Mouse (Mus musculus): ENCODE results near the gene Rnf216.

Rnf216 gene

DNA sequence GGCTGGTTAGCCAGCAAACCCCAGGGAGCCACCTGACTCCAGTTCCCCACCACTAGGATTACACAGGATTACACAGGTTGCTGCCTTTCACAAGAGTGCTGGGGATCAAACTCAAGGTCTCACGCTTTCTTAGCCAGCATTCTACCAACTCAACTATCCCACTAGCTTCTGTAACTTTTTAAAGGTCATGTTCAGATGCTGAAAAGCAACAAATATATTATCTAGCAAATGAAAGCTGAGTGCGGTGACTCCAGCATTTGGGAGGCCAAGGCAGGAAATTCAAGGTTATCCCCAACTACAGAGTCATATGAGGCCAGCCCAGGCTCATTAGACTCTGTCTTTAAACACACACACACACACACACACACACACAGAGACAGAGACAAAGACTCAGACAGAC is 9.6 kb downstream of the Rnf216 start:
- no peak for DNase-seq (ENCODE audit: low read depth, low spot score)

DNA sequence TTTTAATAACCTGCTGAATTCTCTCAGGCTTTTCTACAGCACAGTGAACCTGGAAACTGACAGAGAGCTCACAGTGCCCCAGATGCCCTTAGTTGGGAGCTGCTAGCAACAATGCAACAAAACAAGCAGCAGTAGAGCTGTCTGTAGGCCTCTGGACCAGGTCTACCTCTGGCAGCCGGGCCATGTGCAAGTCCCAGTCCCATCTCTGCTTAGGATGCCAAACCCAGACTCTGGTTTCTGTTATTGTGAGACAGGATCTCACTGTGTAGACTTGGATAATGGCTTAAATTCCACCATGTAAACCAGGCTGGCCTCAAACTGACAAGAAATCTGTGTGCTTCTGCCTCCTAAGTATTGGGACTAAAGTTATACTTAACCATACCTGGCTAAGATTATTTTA is 11.2 kb downstream of the Rnf216 start:
- no peak for DNase-seq (ENCODE audit: low read depth, low spot score)

DNA sequence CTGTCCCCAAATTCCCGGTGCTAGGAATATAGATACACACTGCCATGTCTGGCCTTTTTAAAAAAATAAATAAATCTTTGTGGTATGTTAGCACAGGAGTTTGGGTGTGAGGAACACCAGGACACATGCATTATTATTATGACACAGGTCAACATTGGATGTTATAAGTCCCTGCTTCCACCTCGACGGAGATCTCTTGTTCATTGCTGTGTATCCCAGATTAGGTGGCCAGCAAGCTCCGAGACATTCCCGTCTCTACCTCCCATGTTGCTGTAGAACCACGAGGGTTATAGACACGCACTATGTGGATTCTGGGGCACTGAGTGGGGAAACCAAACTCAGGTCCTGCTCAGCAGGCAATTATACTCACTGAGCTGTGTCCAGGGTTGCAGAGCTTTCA is 17.5 kb downstream of the Rnf216 start:
- no peak for DNase-seq (ENCODE audit: low read depth, low spot score)

DNA sequence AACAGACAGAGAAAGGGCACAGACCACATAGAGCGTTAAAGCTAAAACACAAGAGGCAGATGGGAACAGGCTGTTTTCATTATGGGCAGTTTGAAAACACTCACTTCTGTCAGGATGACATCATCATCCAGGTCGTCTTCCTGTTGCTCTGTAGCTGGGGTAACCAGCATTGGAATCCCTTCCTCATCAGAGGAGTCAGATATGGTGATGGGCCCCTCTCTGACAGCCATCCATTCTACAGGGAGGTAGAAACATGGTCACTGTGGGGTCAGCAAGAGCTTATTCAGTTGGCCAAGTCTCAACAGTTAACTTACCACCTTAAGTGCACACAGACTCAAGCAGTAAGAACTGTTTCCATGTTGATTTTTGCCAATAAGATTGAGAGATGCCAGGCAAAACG is 19.9 kb downstream of the Rnf216 start:
- DNase-seq (ENCODE audit: low read depth, low spot score): no peak

DNA sequence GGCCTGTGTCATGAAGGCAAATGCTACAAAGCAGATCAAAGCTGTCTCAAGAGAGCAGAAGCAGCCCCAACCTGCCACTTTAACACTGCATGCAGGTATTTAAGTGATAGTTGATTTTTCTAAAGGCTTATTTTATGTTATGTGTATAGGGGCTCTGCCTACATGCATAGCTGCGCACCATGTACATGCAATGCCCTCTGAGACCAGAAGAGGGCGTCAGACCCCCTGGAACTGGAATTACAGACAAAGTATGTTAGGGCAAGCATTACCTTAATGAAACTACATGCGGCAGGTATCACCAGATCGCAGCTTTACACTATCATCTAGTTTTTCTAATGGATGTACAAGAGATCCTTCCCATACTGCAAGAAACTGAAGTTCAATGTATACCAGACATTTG is 27.9 kb downstream of the Rnf216 start:
- DNase-seq (ENCODE audit: low read depth, low spot score): peak; percentile 22

DNA sequence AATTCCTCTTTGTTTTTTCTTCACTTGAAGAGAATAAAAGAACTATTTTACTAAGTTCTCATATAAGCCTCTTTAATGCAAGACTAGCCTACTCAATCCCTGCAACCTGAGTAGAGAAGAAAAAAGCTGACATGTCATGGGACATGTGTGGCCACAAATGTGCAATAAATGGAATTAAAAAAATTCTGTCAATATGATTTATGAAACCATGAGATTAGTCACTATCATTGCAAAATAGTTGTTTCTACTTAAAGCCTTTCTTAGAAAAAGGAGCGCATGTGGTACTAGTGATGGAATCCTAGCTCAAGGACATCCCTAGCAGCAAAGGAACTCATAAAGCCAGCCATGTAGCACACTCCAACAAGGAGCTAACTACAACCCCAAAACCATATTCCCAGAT is 33.0 kb downstream of the Rnf216 start:
- DNase-seq (ENCODE audit: low read depth, low spot score): no peak

DNA sequence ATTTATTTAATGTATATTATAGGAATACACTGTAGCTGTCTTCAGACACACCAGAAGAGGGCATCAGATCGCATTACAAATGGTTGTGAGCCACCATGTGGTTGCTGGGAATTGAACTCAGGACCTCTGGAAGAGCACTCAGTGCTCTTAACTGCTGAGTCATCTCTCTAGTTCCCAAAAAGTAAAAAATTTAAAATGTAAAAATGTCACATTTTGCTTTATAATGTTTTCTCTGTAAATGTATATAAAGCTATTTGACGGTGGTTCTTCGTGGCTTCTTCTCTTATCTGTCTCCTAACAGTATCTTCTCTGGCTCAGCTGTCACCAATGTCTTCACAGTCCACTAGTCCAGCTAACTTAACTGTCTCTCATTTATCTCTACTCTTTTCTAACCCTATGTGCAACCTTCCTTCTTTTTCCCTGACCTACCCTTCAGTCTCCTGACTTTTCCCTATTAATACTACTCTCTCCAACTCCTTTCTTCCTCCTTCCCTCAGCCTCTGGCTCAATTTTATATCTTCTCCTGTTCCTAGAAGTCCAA is 36.1 kb downstream of the Rnf216 start:
- no peak for DNase-seq (ENCODE audit: low read depth, low spot score)

DNA sequence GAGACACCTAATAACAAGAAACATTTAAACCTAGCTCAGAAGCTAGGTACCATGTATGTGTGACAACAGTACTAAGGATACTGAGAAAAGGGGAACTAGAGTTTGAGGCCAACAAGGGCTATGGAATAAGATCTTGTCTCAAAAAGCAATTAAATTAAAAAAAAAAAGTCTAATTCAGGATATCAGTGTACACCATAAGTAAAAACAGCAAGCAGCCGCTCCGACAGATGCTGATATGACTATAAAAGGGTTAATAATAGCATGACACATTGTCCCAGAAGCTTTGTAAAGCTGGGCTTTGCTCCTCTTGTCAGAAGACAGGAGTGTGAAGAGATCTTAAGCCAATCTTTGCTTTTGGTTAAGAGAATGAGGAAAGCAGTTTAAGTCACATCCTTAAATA is 36.8 kb downstream of the Rnf216 start:
- DNase-seq (ENCODE audit: low read depth, low spot score): no peak

DNA sequence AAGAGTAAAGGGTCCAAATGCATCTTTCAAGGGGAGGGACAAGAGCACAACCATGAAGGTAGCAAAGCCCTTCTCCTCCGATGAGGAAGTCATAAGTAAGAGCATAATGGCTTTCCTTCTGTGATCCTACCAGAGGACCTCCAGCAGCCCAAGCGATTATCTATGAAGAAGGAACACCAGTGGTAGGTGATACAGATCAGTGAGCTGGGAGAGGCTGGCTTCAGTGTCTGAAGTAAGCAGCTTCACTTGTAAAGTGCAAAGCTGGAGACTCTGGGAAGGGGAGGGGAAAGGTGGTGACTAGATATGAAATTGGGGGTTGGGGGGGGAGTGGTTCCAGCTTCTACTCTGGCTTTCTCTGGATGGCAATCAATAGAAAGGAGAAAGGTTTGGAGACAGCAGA is 43.7 kb downstream of the Rnf216 start:
- DNase-seq (ENCODE audit: low read depth, low spot score): no peak

DNA sequence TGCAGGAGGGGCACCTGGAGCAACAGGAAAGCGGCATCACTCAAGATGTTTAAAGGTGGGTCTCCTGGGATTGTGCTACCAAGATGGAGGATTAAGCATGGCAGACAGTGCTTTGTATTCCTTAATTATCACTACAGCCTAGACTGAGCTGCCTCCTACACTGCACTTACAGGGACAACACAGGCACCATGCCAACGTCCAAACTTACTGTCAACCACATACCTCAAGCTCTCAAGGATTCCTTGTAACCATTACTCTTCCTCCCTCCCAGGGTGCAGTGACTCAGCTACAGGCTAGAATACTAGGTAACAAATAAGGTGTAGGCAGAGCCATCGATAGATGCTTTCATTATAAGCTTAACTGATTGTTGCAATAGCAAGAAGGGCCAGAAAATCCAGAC is 44.4 kb downstream of the Rnf216 start:
- DNase-seq (ENCODE audit: low read depth, low spot score): no peak

DNA sequence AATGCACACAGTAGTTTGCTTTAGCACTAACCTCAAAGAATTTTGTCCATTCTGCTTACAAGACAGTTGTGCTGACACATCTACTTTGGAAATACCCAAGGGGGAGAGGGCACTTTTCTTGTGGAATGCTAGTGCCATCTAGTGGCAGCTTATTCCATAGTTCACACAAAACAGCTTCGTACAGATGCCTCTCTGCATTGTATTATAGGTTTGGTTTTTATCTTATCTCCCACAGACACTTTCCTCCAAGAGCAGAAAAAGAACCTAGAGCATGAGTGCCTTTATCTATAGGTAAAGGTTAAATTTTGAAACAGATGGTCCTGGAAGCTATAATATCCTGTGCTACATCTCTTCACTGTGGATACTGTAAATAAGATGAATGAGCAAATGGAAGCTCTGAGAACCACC is 46.2 kb downstream of the Rnf216 start:
- peak; percentile 77 for DNase-seq (ENCODE audit: low read depth, low spot score)

DNA sequence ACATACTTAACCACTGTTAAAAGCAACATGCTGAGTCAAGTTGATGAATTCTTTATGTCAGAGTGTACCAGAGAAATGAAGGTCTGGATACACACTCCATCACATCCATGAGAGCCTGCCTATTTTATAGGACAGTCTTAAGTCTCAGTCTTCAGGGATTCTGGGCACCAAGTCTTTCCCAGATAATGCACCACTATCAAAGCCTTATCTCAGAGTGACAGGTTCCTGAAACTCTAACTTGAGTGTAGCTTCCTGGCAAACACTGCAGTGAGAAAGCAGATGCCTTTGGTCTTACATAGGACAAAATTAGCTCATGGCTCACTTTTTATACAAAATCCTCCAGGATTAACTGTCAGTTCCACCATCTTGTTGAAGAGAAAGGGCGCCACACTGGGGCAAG is 46.7 kb downstream of the Rnf216 start:
- DNase-seq (ENCODE audit: low read depth, low spot score): no peak

DNA sequence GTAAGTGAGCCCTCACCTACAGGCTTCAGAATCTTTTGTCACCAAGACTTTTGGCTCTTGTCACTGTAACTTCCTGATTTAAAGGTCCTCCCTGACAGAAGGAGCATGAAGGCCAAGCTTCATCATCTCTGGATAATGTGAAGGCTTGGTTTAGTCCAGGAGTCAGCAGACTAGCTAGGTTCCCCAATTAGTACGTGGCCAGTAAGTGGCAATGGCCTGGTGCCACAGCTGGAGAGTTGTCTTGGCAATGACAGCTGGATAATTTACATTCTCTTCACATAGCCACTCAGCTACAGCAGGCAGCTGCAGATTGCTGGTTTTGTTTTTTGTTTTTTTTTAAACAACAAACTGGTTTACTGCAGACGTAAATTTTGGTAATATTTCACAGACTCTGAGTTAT is 47.6 kb downstream of the Rnf216 start:
- no peak for DNase-seq (ENCODE audit: low read depth, low spot score)

DNA sequence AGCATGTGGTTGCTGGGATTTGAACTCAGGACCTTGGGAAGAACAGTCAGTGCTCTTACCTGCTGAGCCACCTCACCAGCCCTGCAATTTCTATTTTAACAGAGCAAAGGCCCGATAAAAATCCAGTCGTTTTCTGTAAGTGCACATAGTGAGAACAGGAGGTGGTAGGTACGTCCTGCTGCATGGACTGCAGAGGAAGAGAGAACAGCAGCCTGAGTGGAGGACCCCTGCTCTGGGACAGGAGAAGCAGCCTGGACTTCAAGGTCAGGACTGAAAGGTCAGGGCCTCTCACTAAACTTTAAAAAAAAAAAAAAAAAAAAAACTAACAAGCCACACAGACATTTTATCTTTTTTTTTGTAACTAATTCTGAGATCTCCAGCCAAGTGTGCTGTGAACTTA is 50.5 kb downstream of the Rnf216 start:
- no peak for DNase-seq (ENCODE audit: low read depth, low spot score)

DNA sequence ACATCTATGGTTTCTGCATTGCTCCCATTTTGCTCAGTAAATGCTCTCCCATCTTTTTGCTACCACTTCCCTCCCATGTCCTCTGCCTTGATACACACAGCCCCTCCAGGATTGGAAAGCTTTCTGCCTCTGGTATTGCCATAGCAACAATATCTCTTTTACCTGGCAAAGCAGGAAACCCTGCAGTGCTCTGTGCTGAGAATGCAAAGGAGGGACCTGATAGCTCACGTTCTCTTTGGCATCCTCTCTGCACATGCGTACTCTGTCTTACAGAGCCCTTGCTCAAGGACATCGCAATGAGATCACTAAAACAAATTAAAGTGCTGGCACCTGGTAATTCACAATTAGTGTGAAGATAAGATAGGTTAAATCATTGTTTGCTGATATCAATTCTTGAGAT is 51.3 kb downstream of the Rnf216 start:
- no peak for DNase-seq (ENCODE audit: low read depth, low spot score)

DNA sequence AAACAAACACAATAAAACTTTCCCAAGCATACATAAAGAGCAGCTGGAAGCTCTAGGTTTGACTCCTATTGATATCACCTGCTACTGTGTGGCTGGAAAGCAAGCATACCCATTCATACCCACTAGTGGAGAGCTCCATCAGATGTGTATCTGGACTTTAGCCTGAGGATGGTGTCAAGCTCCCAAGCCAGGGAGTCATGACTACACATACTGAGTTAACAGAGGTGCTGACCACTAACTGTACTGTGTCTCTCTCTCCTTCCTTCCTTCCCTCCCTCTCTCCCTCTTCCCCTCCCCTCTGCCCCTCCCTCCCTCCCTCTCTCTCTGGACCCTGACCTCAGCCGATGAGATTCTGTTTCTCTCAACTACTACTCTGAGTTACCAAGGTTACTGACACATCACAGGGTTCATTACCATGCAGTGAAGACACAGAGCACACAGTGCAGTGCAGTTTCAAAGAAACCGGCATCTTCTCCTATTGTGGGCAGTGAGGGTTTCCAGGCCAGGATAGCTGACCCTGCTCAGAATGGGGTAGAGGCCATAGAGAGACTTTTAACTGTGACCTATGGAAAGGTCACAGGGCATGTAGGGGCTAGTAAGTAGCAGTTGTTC is 51.9 kb downstream of the Rnf216 start:
- no peak for DNase-seq (ENCODE audit: low read depth, low spot score)

DNA sequence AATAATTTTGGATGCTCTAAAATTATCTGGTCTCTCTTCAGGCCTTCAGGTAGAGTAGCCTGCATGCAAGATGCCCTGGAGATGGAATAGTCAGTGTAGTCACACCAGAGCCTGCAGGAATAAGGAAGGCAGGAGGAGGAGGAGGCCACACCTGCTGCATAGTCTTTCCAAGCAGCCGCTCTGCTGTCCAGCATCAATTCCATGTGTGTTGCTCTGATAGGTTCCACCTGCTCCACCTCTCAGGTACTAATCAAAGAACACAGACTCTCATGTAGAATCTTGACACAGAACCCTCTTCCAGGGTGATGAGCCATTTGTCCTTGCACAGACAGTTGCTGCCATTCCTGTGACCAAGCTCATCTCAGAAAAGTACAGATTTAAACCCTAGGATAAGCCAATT is 52.8 kb downstream of the Rnf216 start:
- no peak for DNase-seq (ENCODE audit: low read depth, low spot score)

DNA sequence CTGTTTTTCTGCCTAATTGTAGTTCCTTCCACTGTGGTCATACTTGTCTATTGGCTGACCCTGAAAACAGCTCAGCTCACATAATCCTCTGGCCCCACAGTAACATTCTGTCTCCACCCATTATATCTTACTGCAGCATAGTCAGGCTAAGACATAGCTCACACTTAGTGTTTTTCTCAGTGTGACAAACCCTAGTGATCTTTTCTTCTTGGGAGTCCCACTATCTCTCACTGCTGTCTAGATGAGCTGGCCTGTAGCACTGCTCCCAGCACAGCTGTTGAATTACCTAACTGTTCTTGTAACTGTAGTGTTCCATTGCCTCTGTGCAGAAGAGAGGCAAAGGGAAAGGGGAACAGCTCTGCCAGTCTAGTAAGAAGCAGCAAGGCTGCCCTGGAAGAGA is 53.6 kb downstream of the Rnf216 start:
- DNase-seq (ENCODE audit: low read depth, low spot score): no peak

DNA sequence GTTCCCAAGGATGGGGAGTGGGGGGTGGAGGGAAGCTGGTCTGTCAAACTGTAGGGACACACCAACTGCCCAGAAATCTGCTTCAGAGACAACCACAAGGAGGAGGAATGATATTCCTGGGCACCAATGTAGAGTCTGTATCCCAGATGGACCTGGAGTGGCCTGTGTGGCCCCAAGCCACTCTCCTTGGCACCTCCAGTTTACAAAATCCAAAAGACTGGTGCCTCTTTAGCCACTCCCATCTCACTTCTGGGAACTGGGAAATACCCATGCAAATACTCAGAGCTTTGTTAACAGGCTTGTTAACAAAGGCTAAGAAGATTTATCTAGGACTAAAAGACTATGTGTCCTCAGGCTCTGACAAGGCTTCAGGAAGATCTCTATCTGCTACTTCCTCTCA is 54.1 kb downstream of the Rnf216 start:
- DNase-seq (ENCODE audit: low read depth, low spot score): no peak

DNA sequence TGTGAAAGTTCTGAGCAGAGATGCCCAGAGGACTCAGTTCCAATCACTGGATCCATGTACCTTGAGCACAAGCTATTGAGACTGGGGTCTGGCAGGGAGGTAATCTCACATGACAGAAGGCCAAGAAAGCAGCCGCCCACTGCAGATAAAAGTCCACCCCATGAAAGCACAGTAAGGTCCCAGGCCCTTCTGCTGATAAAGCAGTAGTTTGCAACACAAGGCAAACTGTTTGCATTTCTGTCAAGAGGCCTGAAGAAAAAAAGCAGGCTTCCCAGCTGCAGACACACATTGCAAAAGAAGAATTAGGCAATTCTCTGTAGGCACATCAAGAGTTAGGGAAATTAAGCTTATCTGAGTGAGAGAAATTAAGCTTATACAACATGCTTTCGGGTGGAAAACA is 54.6 kb downstream of the Rnf216 start:
- DNase-seq (ENCODE audit: low read depth, low spot score): no peak

DNA sequence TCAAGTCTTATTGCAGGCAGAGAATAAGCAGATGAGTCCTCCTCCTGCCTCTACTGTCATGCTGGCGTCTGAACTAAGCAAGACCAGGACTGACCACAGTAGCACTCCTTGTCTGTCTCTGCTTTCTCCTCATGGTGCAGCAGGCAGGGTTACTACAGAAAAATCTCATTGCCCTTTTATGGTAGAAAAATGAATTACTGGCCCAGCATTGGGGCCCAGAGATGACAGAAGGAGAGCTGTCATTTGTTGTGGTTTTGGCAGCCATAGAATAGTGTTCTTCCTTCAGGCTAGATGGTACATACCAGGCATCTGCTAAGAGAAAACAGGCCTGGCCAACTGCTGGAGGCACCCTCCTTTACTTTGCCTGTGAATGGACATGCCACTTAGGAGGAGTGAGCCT is 55.0 kb downstream of the Rnf216 start:
- no peak for DNase-seq (ENCODE audit: low read depth, low spot score)

DNA sequence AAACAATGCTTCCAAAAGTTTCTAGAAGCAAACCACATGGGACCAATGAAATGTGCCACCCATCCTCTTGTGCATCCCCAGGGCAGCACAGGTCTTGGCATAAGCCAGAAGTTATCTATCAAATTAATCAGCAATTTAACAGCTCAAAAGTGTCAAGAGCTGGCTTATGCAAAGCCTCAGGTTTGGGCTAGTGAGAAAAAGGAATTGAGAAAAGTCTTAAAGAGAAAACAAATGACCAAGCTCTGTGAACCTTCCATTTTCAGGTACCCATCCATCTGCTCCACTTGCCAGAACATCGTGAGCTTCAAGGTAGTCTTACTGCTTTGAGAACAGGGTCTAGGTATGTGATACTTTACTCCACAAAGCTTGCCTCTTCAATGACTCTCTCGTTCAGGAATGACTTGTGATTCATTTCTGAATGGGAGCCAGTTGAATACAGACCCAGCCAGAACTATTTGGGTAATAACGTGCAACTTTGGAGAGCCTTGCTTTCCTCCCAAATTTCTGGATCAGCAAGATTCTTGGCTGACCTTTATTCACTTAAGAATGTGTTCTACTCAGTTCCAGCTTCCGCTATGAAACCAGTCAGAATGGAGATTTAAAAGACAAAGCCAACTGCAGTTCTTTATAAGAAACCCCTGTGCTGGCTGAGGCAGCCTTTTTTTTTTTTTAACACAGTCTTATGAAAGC is 56.5 kb downstream of the Rnf216 start:
- no peak for DNase-seq (ENCODE audit: low read depth, low spot score)

DNA sequence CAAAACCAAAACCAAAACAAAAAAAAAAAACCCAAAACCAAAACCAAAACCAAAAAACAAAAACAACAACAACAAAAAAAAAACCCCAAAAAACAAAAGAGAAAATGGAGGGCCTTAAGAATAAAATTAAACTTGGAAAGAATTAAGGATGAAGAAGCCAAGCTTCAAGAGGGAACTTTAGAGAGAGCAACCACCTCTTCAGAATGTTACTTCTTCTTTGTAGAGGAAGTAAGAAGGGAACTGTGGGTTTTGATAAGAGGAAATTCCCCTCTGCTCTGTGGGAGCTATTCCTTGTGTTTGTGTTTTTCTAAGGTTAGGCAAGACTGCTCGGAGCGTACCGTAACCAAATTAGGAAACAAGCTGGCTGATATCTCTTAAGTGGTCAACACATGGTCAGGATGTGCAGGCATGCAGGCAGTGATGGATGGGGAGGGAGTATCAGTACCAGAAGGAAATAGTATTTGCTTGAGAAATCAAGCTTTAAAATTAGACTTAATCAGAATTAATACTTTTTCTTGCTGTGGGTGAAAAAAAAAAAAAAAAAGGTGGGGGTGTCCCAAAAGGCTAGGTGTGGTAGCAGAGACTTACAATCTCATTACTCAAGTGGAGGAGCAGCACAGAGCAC is 57.2 kb downstream of the Rnf216 start:
- no peak for DNase-seq (ENCODE audit: low read depth, low spot score)
